Mouse (Mus musculus): ENCODE results near the gene Hoxc5.

- TF ChIP-seq CTCF (IDR thresholded peaks at IDR 0.05; ENCODE audit: low read depth) (no peak), EP300 (IDR thresholded peaks at IDR 0.05; ENCODE audit: low read depth) (no peak)
Observed at GRCm38 (mm10) chr15:103065642-103066041, 98.4 kb downstream of the Hoxc5 start.
